Mouse (Mus musculus): ENCODE measurements around the gene Cox6b1. TPM values are rescaled to one million over a fixed set of nuclear protein-coding genes. Genes with fewer than 3 reads are reported as not detected.

The Cox6b1 gene
- polyA plus RNA-seq, 1 experiment = 1,224 TPM

DNA sequence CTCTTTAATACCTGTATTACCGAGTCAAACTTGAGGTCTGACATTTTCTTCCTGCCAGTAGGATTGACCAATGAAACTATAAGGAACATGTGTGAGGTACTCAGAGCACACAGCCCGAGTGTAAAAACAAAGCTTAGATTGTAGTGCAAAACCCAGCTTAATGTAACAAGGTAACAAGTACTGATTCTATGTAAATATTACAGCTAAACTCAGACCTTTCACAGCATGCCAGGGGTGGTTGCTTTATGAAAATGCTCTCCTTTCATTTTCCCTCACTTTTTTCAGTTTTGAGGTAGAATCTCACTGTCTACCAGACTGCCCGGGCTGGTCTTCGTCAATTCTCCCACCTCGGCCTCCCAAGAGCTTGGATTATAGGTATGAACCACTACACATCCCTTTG lies 29.9 kb downstream of the Cox6b1 start:
- no peaks in the 10 kb centered on the region for H3K27me3 ChIP-seq (ENCODE audit: control insufficient read depth, insufficient read depth, low read length)

DNA sequence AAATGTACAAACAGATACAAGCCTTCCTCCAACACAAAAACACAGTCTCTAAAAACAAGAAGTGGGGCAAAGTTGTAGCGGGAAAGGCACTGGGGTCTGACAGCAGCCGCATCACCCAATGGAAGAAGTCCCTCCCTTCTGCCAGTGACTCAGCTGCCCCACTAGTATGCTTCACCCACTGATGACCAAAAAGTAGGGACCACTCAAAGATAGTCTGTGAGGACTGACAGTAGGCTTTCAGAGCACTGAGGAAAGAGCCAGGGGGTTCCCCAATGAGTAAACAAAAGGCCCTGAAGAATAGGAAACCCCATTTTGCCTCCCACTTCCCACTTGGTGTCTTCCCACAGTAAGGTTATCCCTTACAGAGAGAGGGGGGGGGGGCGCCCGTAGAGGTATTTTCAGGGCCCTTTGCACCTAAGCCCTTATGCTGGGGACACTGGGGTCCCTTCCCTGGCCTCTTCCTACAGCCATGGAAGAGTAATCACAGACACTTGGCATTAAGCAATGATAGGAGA lies 31.4 kb downstream of the Cox6b1 start:
- no peaks in the 10 kb centered on the region for H3K27me3 ChIP-seq (ENCODE audit: control insufficient read depth, insufficient read depth, low read length)
- WGBS = 58% methylated on average over 4 of the region's 4 CpGs
- no peak overlapping the region for H3K27ac ChIP-seq (ENCODE audit: insufficient read depth, low read length)
- H3K4me3 ChIP-seq (replicated peaks; ENCODE audit: insufficient read depth, low read depth, low read length) = no peak overlapping the region
- DNase-seq = no peak
- TF ChIP-seq POLR2A (IDR thresholded peaks at IDR 0.05; ENCODE audit: borderline replicate concordance, insufficient read depth, low read length) = no peak
- H3K4me1 ChIP-seq (ENCODE audit: control insufficient read depth, insufficient read depth, low read length) = no peaks in the 10 kb centered on the region

More for the DNA sequence above, 29.9 kb downstream of the Cox6b1 start:
- 84% methylated on average over 5 of the region's 5 CpGs for WGBS
- no peak for DNase-seq
- no peak for TF ChIP-seq POLR2A (IDR thresholded peaks at IDR 0.05; ENCODE audit: borderline replicate concordance, insufficient read depth, low read length)
- TF ChIP-seq CTCF (IDR thresholded peaks at IDR 0.05; ENCODE audit: borderline replicate concordance, insufficient read depth, low read depth, low read length) = no peak
- H3K27ac ChIP-seq (ENCODE audit: insufficient read depth, low read length) = no peak overlapping the region
- H3K4me1 ChIP-seq (ENCODE audit: control insufficient read depth, insufficient read depth, low read length) = peaks cover 6% of the 10 kb centered on the region
- no peak overlapping the region for H3K4me3 ChIP-seq (replicated peaks; ENCODE audit: insufficient read depth, low read depth, low read length)

- Histone ChIP-seq H3K4me3 (replicated peaks; ENCODE audit: insufficient read depth, low read depth, low read length) (no peak overlapping the region), H3K4me1 (ENCODE audit: control insufficient read depth, insufficient read depth, low read length) (no peaks in the 10 kb centered on the region), H3K27me3 (ENCODE audit: control insufficient read depth, insufficient read depth, low read length) (no peaks in the 10 kb centered on the region), H3K27ac (ENCODE audit: insufficient read depth, low read length) (no peak overlapping the region)
- TF ChIP-seq POLR2A (IDR thresholded peaks at IDR 0.05; ENCODE audit: borderline replicate concordance, insufficient read depth, low read length) (no peak), CTCF (IDR thresholded peaks at IDR 0.05; ENCODE audit: borderline replicate concordance, insufficient read depth, low read depth, low read length) (no peak)
- DNase-seq = no peak
- WGBS = 52% methylated on average over 10 of the region's 10 CpGs
Measured at GRCm38 (mm10) chr7:30593579-30594509, 32.1 kb downstream of the Cox6b1 start.

GRCm38 (mm10) chr7:30592772-30593423 lies 33.1 kb downstream of the Cox6b1 start:
- Histone ChIP-seq H3K27ac (ENCODE audit: insufficient read depth, low read length) (no peak overlapping the region), H3K27me3 (ENCODE audit: control insufficient read depth, insufficient read depth, low read length) (no peaks in the 10 kb centered on the region), H3K4me1 (ENCODE audit: control insufficient read depth, insufficient read depth, low read length) (no peaks in the 10 kb centered on the region), H3K4me3 (replicated peaks; ENCODE audit: insufficient read depth, low read depth, low read length) (no peak overlapping the region)
- no peak for DNase-seq
- no peak for TF ChIP-seq CTCF (IDR thresholded peaks at IDR 0.05; ENCODE audit: borderline replicate concordance, insufficient read depth, low read depth, low read length)
- TF ChIP-seq POLR2A (IDR thresholded peaks at IDR 0.05; ENCODE audit: borderline replicate concordance, insufficient read depth, low read length) = no peak
- WGBS = 73% methylated on average over 5 of the region's 5 CpGs

GRCm38 (mm10) chr7:30591605-30591951 lies 34.4 kb downstream of the Cox6b1 start:
- Histone ChIP-seq H3K4me3 (replicated peaks; ENCODE audit: insufficient read depth, low read depth, low read length) (no peak overlapping the region), H3K27ac (ENCODE audit: insufficient read depth, low read length) (no peak overlapping the region), H3K27me3 (ENCODE audit: control insufficient read depth, insufficient read depth, low read length) (no peaks in the 10 kb centered on the region), H3K4me1 (ENCODE audit: control insufficient read depth, insufficient read depth, low read length) (peaks cover 7% of the 10 kb centered on the region; the same call in 1 of the 2 replicates)
- TF ChIP-seq POLR2A (IDR thresholded peaks at IDR 0.05; ENCODE audit: borderline replicate concordance, insufficient read depth, low read length) = no peak
- TF ChIP-seq CTCF (IDR thresholded peaks at IDR 0.05; ENCODE audit: borderline replicate concordance, insufficient read depth, low read depth, low read length) = no peak
- DNase-seq = no peak
- 13% methylated on average over 4 of the region's 4 CpGs for WGBS

DNA sequence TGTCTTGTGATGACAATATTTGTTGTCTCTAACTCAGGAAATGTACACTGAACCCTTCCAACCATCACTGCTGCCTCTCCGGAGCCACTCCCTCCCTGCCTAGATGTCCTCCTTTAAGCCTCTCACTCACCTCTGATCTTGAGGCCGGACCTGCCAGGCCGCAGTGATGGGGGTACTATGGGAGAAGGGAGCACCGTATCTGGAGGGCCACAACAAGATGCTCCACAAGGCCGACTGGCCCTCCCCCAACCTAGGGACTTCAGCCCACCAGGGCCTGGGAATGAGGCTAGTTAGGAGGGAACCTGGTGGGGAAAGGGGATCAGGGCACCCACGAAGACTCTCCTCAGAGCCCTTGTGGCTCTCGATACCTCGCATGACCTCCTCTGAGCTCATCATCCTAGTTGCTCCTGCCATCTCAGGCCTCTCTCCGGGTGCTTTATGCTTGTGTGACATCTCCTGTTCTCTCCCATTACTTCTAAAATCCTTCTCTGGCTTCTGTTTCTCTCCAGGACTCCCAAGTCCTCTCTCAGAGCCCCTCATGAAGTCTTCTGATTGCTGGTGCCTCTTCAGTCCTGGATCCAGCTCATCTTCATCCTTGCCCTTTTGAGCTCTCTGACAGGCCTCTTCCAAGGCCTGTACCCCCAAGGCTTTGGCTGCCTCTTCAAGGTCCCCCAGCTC lies 34.9 kb downstream of the Cox6b1 start:
- H3K27ac ChIP-seq (ENCODE audit: insufficient read depth, low read length) = no peak overlapping the region
- WGBS = 83% methylated on average over 9 of the region's 9 CpGs
- no peaks in the 10 kb centered on the region for H3K27me3 ChIP-seq (ENCODE audit: control insufficient read depth, insufficient read depth, low read length)
- DNase-seq = no peak
- peaks cover 7% of the 10 kb centered on the region; the same call in 1 of the 2 replicates for H3K4me1 ChIP-seq (ENCODE audit: control insufficient read depth, insufficient read depth, low read length)
- no peak overlapping the region for H3K4me3 ChIP-seq (replicated peaks; ENCODE audit: insufficient read depth, low read depth, low read length)
- no peak for TF ChIP-seq POLR2A (IDR thresholded peaks at IDR 0.05; ENCODE audit: borderline replicate concordance, insufficient read depth, low read length)
- no peak for TF ChIP-seq CTCF (IDR thresholded peaks at IDR 0.05; ENCODE audit: borderline replicate concordance, insufficient read depth, low read depth, low read length)

GRCm38 (mm10) chr7:30589435-30590301 lies 36.3 kb downstream of the Cox6b1 start:
- 20% methylated on average over 40 of the region's 40 CpGs for WGBS
- H3K4me3 ChIP-seq (replicated peaks; ENCODE audit: insufficient read depth, low read depth, low read length) = peak overlapping the region; percentile 69

More at GRCm38 (mm10) chr7:30589435-30590301, 36.3 kb downstream of the Cox6b1 start:
- peak overlapping the region; percentile 44; the same call in 1 of the 2 replicates for H3K27ac ChIP-seq (ENCODE audit: insufficient read depth, low read length)
- peaks cover 7% of the 10 kb centered on the region; the same call in 1 of the 2 replicates for H3K4me1 ChIP-seq (ENCODE audit: control insufficient read depth, insufficient read depth, low read length)
- TF ChIP-seq CTCF (IDR thresholded peaks at IDR 0.05; ENCODE audit: borderline replicate concordance, insufficient read depth, low read depth, low read length) (peak; percentile 89), POLR2A (IDR thresholded peaks at IDR 0.05; ENCODE audit: borderline replicate concordance, insufficient read depth, low read length) (no peak)
- DNase-seq = peak; percentile 75 to 86
- no peaks in the 10 kb centered on the region for H3K27me3 ChIP-seq (ENCODE audit: control insufficient read depth, insufficient read depth, low read length)

All from cerebellum, adult 2 months (tissue).